ENCODE assay signal across 9 mouse cellular contexts in the genomic region with DNA sequence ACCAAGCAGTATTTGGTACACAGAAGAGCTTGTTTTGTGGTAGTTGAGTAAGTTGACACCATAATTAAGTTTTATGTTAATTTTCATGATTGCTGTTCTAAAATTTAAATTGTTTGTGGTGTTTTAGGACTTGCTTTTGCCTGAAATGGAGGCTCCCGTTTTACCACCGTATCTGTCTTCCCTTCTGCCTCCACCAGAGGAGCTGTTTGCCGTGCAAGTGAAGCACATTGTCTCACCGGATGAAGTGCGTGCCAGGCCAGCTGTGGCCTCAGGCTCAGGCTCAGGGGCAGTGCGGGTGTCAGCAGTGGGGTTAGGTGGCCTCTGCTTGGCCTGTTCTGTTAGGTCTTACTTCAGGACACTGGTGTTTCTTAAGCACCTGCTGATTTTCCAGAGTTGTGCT.
DNase-seq lines count a peak whose midpoint lies in the region; TF ChIP-seq lines count a peak whose summit lies in the region.
"Had no signal": no experiment of that assay in that cellular context is flagged by ENCODE, and none has a peak within 500 bp of the region (broad histone marks: within the 10 kb centered on the region; RNA-seq: fewer than 3 reads in every experiment).

No protein-coding gene starts in this region.

- H3K4me3 ChIP-seq in lung, adult 2 months (replicated peaks; ENCODE audit: extremely low read depth, low read depth, low read length): no peak overlapping the region
- H3K4me3 ChIP-seq: liver, embryonic 15.5 days had no signal

- intact Hi-C loops in heart, postnatal 25 days (cut with DNase I): no loop called here

- WGBS in lung, adult 2 months: 29% methylated on average over 6 of the region's 6 CpGs

- DNase-seq in adrenal gland, postnatal 10 days: peak; percentile 10
- no peak for DNase-seq in adrenal gland, adult 8-10 months
- DNase-seq in lung, adult 2 months: no peak
- DNase-seq in lung, postnatal 14 days: no peak
- peak; percentile 46 for DNase-seq in forelimb bud, embryonic 11.5 days (ENCODE audit: low read depth, low spot score)
- DNase-seq in retina, postnatal 1 day: peak; percentile 64
- DNase-seq in heart, adult 11 months: no peak
- DNase-seq in heart, postnatal 25 days (ENCODE audit: low spot score): no peak

- peak; percentile 51 for TF ChIP-seq CTCF in lung, adult 2 months (IDR thresholded peaks at IDR 0.05; ENCODE audit: insufficient read depth, low read length)

- TF ChIP-seq POLR2A in lung, adult 2 months (IDR thresholded peaks at IDR 0.05; ENCODE audit: borderline replicate concordance, extremely low read depth, low read depth, low read length): no peak

- H3K4me1 ChIP-seq in lung, adult 2 months (ENCODE audit: control insufficient read depth, insufficient read depth, low read length): no peaks in the 10 kb centered on the region
- H3K4me1 ChIP-seq: liver, embryonic 15.5 days had no signal

Comparison
In these comparisons a context has a peak if more than half of its experiments do, and no peak if none do; other contexts are left out.
1. DNase-seq: peak in adrenal gland, postnatal 10 days (single experiment), forelimb bud, embryonic 11.5 days (single experiment) and retina, postnatal 1 day (single experiment); none in adrenal gland, adult 8-10 months (single experiment), lung, adult 2 months (single experiment), lung, postnatal 14 days (single experiment), heart, adult 11 months (single experiment) and heart, postnatal 25 days (single experiment).